Mouse (Mus musculus): Measurements from ENCODE around the gene Pgbd5.

- TF ChIP-seq CTCF (IDR thresholded peaks at IDR 0.05; ENCODE audit: control insufficient read depth, insufficient read depth, insufficient replicate concordance, low read depth, low read length), result no peak
- TF ChIP-seq POLR2A (IDR thresholded peaks at IDR 0.05; ENCODE audit: control insufficient read depth, low read depth, low read length), result no peak
Observed at GRCm38 (mm10) chr8:124461103-124461502, 21.6 kb upstream of the Pgbd5 start.
